Mouse (Mus musculus): ENCODE measurements around the gene Clstn1. TPM values are rescaled to one million over a fixed set of nuclear protein-coding genes. Genes with fewer than 3 reads are reported as not detected.

Clstn1 gene
- polyA plus RNA-seq, 1 experiment from 2014 or later = 64.3 TPM

GRCm38 (mm10) chr4:149568622-149569021, 17.6 kb upstream of the Clstn1 start:
- no peak overlapping the region for H3K9ac ChIP-seq (replicated peaks)
- 47% methylated on average over 6 of the region's 6 CpGs for WGBS
- no peak overlapping the region for H3K4me2 ChIP-seq

GRCm38 (mm10) chr4:149569781-149570497, 16.3 kb upstream of the Clstn1 start:
- H3K4me2 ChIP-seq = no peak overlapping the region
- peaks cover 23% of the 10 kb centered on the region for H3K4me1 ChIP-seq (replicated peaks)
- H3K27me3 ChIP-seq = 0 out of 2 replicates have a peak, but pooled peaks cover 5% of the 10 kb centered on the region
- H3K4me3 ChIP-seq (replicated peaks) = no peak overlapping the region
- ATAC-seq (ENCODE audit: insufficient number of reproducible peaks, insufficient read depth, low FRiP score, low TSS enrichment, low read depth) = no peak
- H3K9me3 ChIP-seq = no peaks in the 10 kb centered on the region
- no peak overlapping the region for H3K27ac ChIP-seq
- no peak overlapping the region for H3K9ac ChIP-seq (replicated peaks)
- peaks cover 16% of the 10 kb centered on the region for H3K36me3 ChIP-seq
- WGBS = 85% methylated on average over 6 of the region's 6 CpGs

More at GRCm38 (mm10) chr4:149568622-149569021, 17.6 kb upstream of the Clstn1 start:
- Histone ChIP-seq H3K27me3 (0 out of 2 replicates have a peak, but pooled peaks cover 5% of the 10 kb centered on the region), H3K9me3 (no peaks in the 10 kb centered on the region), H3K4me1 (replicated peaks) (peaks cover 32% of the 10 kb centered on the region), H3K27ac (no peak overlapping the region), H3K36me3 (peaks cover 18% of the 10 kb centered on the region), H3K4me3 (replicated peaks) (no peak overlapping the region)
- no peak for ATAC-seq (ENCODE audit: insufficient number of reproducible peaks, insufficient read depth, low FRiP score, low TSS enrichment, low read depth)

DNA sequence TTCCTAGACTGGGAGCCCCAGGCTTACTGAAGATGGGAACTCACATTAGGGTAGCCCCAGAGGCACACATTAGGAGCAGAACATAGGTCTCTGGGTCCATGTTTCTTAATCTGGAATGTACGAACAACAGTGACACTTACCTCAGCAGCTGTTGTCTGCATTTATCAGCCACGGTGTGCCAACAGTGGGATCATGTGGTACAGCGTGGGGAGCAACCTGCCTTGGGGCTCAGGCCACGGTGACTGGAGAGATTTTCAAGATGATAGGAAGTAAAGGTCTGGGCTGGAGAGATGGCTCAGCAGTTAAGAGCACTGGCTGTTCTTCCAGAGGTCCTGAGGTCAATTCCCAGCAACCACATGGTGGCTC, 15.8 kb upstream of the Clstn1 start:
- WGBS = 82% methylated on average over 4 of the region's 4 CpGs
- no peak overlapping the region for H3K4me2 ChIP-seq
- no peak overlapping the region for H3K27ac ChIP-seq
- peaks cover 11% of the 10 kb centered on the region for H3K36me3 ChIP-seq
- H3K4me1 ChIP-seq (replicated peaks) = peaks cover 18% of the 10 kb centered on the region
- 0 out of 2 replicates have a peak, but pooled peaks cover 5% of the 10 kb centered on the region for H3K27me3 ChIP-seq
- no peaks in the 10 kb centered on the region for H3K9me3 ChIP-seq
- no peak overlapping the region for H3K4me3 ChIP-seq (replicated peaks)
- H3K9ac ChIP-seq (replicated peaks) = no peak overlapping the region
- no peak for ATAC-seq (ENCODE audit: insufficient number of reproducible peaks, insufficient read depth, low FRiP score, low TSS enrichment, low read depth)

DNA sequence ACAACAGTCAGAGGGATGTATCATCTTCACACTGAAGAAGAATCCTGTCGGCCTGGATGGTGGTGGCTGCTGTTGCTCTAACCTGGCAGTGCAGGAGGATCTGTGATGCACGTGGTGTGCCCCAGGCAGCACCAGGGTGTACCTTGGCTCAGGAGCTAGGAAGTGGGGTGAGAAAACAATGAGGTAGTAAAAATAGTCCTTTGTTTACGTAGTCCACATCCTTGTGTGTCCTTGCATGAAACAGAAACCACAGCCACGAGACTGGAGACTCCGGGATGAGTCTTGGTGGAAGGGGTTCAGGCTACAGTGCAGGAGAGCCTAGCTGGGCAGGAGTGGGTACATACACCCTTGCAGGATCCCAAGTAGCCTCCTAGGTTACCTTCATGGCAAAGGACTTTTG, 15.1 kb upstream of the Clstn1 start:
- H3K4me3 ChIP-seq (replicated peaks) = no peak overlapping the region
- H3K27me3 ChIP-seq = 0 out of 2 replicates have a peak, but pooled peaks cover 5% of the 10 kb centered on the region
- 79% methylated on average over 5 of the region's 5 CpGs for WGBS
- H3K36me3 ChIP-seq = peaks cover 4% of the 10 kb centered on the region; the same call in 1 of the 2 replicates
- H3K9ac ChIP-seq (replicated peaks) = no peak overlapping the region
- no peak for ATAC-seq (ENCODE audit: insufficient number of reproducible peaks, insufficient read depth, low FRiP score, low TSS enrichment, low read depth)
- H3K4me1 ChIP-seq (replicated peaks) = peaks cover 24% of the 10 kb centered on the region
- H3K27ac ChIP-seq = no peak overlapping the region
- no peak overlapping the region for H3K4me2 ChIP-seq
- H3K9me3 ChIP-seq = no peaks in the 10 kb centered on the region

- Histone ChIP-seq H3K36me3 (no peaks in the 10 kb centered on the region), H3K4me1 (replicated peaks) (peaks cover 29% of the 10 kb centered on the region), H3K9ac (replicated peaks) (no peak overlapping the region), H3K27me3 (0 out of 2 replicates have a peak, but pooled peaks cover 6% of the 10 kb centered on the region), H3K4me2 (no peak overlapping the region), H3K9me3 (no peaks in the 10 kb centered on the region), H3K4me3 (replicated peaks) (no peak overlapping the region), H3K27ac (no peak overlapping the region)
- 55% methylated on average over 8 of the region's 8 CpGs for WGBS
- ATAC-seq (ENCODE audit: insufficient number of reproducible peaks, insufficient read depth, low FRiP score, low TSS enrichment, low read depth) = no peak
Observed at GRCm38 (mm10) chr4:149571651-149572149, 14.6 kb upstream of the Clstn1 start.

GRCm38 (mm10) chr4:149572446-149572845, 13.8 kb upstream of the Clstn1 start:
- no peak for ATAC-seq (ENCODE audit: insufficient number of reproducible peaks, insufficient read depth, low FRiP score, low TSS enrichment, low read depth)
- Histone ChIP-seq H3K4me3 (replicated peaks) (no peak overlapping the region), H3K4me1 (replicated peaks) (peaks cover 34% of the 10 kb centered on the region), H3K4me2 (no peak overlapping the region), H3K27me3 (peaks cover 13% of the 10 kb centered on the region; the same call in 1 of the 2 replicates), H3K27ac (no peak overlapping the region), H3K9me3 (no peaks in the 10 kb centered on the region), H3K9ac (replicated peaks) (no peak overlapping the region), H3K36me3 (no peaks in the 10 kb centered on the region)
- 10% methylated on average over 6 of the region's 9 CpGs for WGBS

DNA sequence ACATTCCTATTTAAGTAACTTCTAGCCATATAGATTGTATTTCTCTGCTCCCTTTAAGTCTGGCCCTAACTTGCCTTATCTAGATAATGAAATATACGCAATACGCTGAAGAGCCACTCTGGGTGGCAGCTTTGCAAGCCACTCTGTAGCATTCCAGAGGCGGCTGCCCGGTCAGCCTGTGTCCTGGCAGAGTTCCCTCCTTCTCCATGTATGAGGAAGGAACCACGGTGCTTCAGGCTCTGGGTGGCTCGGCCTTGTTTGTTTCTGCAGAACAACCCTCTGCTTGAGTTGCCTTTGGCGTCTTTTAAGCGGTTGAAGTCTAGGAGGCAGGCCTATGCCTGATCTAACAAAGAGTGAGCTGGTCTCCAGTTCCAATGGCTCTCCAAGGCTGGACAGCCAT, 13.4 kb upstream of the Clstn1 start:
- no peaks in the 10 kb centered on the region for H3K36me3 ChIP-seq
- H3K4me2 ChIP-seq = no peak overlapping the region
- H3K4me1 ChIP-seq (replicated peaks) = peaks cover 33% of the 10 kb centered on the region
- H3K27me3 ChIP-seq = peaks cover 13% of the 10 kb centered on the region; the same call in 1 of the 2 replicates
- no peak overlapping the region for H3K4me3 ChIP-seq (replicated peaks)
- no peaks in the 10 kb centered on the region for H3K9me3 ChIP-seq
- 0 out of 2 replicates have a peak overlapping the region, but pooled peaks have one; percentile 17 for H3K27ac ChIP-seq
- no peak for ATAC-seq (ENCODE audit: insufficient number of reproducible peaks, insufficient read depth, low FRiP score, low TSS enrichment, low read depth)
- WGBS = 67% methylated on average over 8 of the region's 8 CpGs
- no peak overlapping the region for H3K9ac ChIP-seq (replicated peaks)

DNA sequence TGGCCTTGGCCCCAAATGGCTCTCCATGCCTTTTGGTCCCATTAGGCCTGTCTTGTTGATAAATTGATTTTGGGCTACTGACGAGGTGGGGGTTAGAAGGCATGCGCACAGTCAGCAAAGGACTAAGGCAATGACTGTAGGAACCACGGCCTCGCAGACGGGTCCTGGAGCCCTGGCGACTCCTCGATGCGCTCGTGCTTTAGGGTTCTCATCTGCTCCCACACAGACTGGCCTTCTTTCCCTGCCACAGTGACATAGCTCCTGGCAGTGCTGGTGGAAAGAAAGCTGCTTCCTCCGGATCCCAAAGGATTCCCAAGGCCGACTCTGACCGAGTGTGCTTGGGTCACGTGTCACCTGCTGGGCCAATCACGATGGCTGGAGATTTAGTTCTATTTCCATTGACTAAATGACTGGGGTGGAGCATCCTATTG, 11.9 kb upstream of the Clstn1 start:
- Histone ChIP-seq H3K27me3 (peaks cover 24% of the 10 kb centered on the region; the same call in 1 of the 2 replicates), H3K4me3 (replicated peaks) (no peak overlapping the region), H3K27ac (no peak overlapping the region), H3K4me1 (replicated peaks) (peaks cover 35% of the 10 kb centered on the region), H3K36me3 (no peaks in the 10 kb centered on the region), H3K9ac (replicated peaks) (no peak overlapping the region), H3K9me3 (no peaks in the 10 kb centered on the region), H3K4me2 (no peak overlapping the region)
- no peak for ATAC-seq (ENCODE audit: insufficient number of reproducible peaks, insufficient read depth, low FRiP score, low TSS enrichment, low read depth)
- 70% methylated on average over 14 of the region's 14 CpGs for WGBS

- Histone ChIP-seq H3K27me3 (peaks cover 24% of the 10 kb centered on the region; the same call in 1 of the 2 replicates), H3K4me3 (replicated peaks) (no peak overlapping the region), H3K9me3 (no peaks in the 10 kb centered on the region), H3K9ac (replicated peaks) (no peak overlapping the region), H3K4me2 (no peak overlapping the region), H3K27ac (no peak overlapping the region), H3K4me1 (replicated peaks) (peaks cover 35% of the 10 kb centered on the region), H3K36me3 (no peaks in the 10 kb centered on the region)
- ATAC-seq (ENCODE audit: insufficient number of reproducible peaks, insufficient read depth, low FRiP score, low TSS enrichment, low read depth) = no peak
- 38% methylated on average over 9 of the region's 9 CpGs for WGBS
Observed at GRCm38 (mm10) chr4:149576061-149576460, 10.2 kb upstream of the Clstn1 start.

DNA sequence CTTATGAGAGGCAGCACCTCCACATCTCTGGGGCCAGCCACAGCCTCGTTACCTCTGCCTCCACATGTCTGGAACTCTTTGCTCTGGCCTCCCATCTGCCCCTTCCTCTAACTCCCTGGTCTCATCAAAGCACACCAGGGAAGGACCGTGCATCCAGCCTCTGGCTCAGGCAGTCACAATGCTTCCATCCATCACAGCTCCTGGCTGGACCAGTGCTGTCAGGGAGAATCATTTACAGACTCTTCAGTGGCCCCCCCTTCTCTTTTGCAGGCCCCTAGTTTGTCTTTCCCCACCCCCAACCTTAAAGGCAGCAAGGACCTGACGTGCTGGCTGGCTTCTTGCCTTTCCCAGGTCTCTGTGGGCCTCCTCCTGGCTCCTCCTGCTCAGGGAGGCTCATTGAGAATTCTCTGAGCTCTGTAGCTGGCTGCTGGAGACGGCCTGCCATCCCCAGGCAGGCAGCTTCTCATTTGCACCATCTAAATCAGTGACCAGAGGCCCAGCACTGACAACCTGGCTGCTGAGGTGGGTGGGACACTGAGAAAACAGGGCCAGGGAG, 9.2 kb upstream of the Clstn1 start:
- Histone ChIP-seq H3K27me3 (peaks cover 33% of the 10 kb centered on the region; the same call in 1 of the 2 replicates), H3K27ac (no peak overlapping the region), H3K4me2 (no peak overlapping the region), H3K9me3 (no peaks in the 10 kb centered on the region), H3K36me3 (no peaks in the 10 kb centered on the region), H3K4me1 (replicated peaks) (peaks cover 28% of the 10 kb centered on the region), H3K9ac (replicated peaks) (0 out of 2 replicates have a peak overlapping the region, but pooled peaks have one; percentile 8), H3K4me3 (replicated peaks) (no peak overlapping the region)
- WGBS = 13% methylated on average over 4 of the region's 4 CpGs
- no peak for ATAC-seq (ENCODE audit: insufficient number of reproducible peaks, insufficient read depth, low FRiP score, low TSS enrichment, low read depth)

- 62% methylated on average over 13 of the region's 13 CpGs for WGBS
- no peak for ATAC-seq (ENCODE audit: insufficient number of reproducible peaks, insufficient read depth, low FRiP score, low TSS enrichment, low read depth)
- Histone ChIP-seq H3K4me3 (replicated peaks) (no peak overlapping the region), H3K27ac (no peak overlapping the region), H3K9ac (replicated peaks) (no peak overlapping the region), H3K4me2 (no peak overlapping the region), H3K9me3 (no peaks in the 10 kb centered on the region), H3K4me1 (replicated peaks) (peaks cover 22% of the 10 kb centered on the region), H3K36me3 (no peaks in the 10 kb centered on the region), H3K27me3 (peaks cover 34% of the 10 kb centered on the region)
Observed at GRCm38 (mm10) chr4:149578085-149578681, 8.1 kb upstream of the Clstn1 start.
